ENCODE assay signal across 9 mouse cellular contexts in the genomic region with DNA sequence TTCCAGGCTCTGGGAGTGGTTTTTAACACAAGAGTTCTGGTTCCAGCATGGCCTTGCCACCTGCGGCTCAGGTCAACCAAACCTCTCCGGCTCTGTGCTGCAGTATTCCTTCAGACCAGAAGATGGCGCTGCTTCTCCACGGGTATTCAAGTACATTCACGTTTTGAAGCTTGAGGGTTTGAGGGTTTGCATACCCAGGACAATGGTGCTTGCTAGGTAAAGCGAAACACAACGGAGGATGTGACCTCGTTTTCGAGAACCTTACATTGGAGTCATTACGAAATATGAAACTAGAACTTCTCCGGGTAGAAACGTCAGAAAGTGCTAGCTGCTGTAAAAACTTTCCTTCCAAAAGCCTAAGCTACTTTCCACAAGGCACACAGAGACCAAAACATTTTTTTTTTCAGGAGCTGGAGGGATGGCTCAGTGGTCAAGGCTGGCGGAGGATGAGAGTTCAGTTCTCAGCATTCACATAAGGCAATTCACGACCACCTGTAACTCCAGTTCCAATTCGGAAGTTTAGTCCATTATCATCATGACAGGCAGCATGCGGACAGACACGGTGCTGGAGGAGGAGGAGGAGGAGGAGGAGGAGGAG. TPM values are rescaled to one million over a fixed set of nuclear protein-coding genes. Genes with fewer than 3 reads are reported as not detected.
DNase-seq lines count a peak whose midpoint lies in the region; ATAC-seq and TF ChIP-seq lines count a peak whose summit lies in the region.
"Had no signal": no experiment of that assay in that cellular context is flagged by ENCODE, and none has a peak within 500 bp of the region (broad histone marks: within the 10 kb centered on the region; RNA-seq: fewer than 3 reads in every experiment).

No protein-coding gene starts in this region.

- WGBS in heart, embryonic 15.5 days, result 1% methylated on average over 17 of the region's 17 CpGs
- 1% methylated on average over 17 of the region's 17 CpGs for WGBS in liver, embryonic 15.5 days (ENCODE audit: insufficient replicate concordance)
- 3% methylated on average over 17 of the region's 17 CpGs for WGBS in neural tube, embryonic 12.5 days
- WGBS in stomach, postnatal 0 days, result under 1% methylated on average over 15 of the region's 17 CpGs

- peak overlapping the region; percentile 30 for H3K4me3 ChIP-seq in heart, embryonic 15.5 days
- peak overlapping the region; percentile 25; the same call in 1 of the 2 replicates for H3K4me3 ChIP-seq in liver, embryonic 15.5 days (replicated peaks)
- no peak overlapping the region for H3K4me3 ChIP-seq in neural tube, embryonic 12.5 days
- H3K4me3 ChIP-seq in stomach, postnatal 0 days (ENCODE audit: low read depth, low read length), result peak overlapping the region; percentile 18

- no peaks in the 10 kb centered on the region for H3K9me3 ChIP-seq in heart, embryonic 15.5 days (replicated peaks)
- H3K9me3 ChIP-seq in liver, embryonic 15.5 days (replicated peaks), result no peaks in the 10 kb centered on the region
- no peaks in the 10 kb centered on the region for H3K9me3 ChIP-seq in neural tube, embryonic 12.5 days
- H3K9me3 ChIP-seq in stomach, postnatal 0 days (ENCODE audit: control insufficient read depth, low read length), result no peaks in the 10 kb centered on the region

- no peak overlapping the region for H3K27ac ChIP-seq in heart, embryonic 15.5 days
- no peak overlapping the region for H3K27ac ChIP-seq in liver, embryonic 15.5 days (replicated peaks)
- H3K27ac ChIP-seq in neural tube, embryonic 12.5 days, result no peak overlapping the region
- H3K27ac ChIP-seq in stomach, postnatal 0 days (replicated peaks), result no peak overlapping the region

- H3K4me1 ChIP-seq in heart, embryonic 15.5 days (replicated peaks), result 0 out of 2 replicates have a peak, but pooled peaks cover 8% of the 10 kb centered on the region
- H3K4me1 ChIP-seq in liver, embryonic 15.5 days (replicated peaks), result peaks cover 12% of the 10 kb centered on the region
- H3K4me1 ChIP-seq in neural tube, embryonic 12.5 days, result 0 out of 2 replicates have a peak, but pooled peaks cover 6% of the 10 kb centered on the region
- H3K4me1 ChIP-seq in stomach, postnatal 0 days (replicated peaks; ENCODE audit: control insufficient read depth, insufficient read depth), result no peaks in the 10 kb centered on the region

- H3K36me3 ChIP-seq in heart, embryonic 15.5 days, result no peaks in the 10 kb centered on the region
- H3K36me3 ChIP-seq in liver, embryonic 15.5 days (replicated peaks), result no peaks in the 10 kb centered on the region
- H3K36me3 ChIP-seq in neural tube, embryonic 12.5 days, result no peaks in the 10 kb centered on the region
- no peaks in the 10 kb centered on the region for H3K36me3 ChIP-seq in stomach, postnatal 0 days (ENCODE audit: control insufficient read depth, insufficient read depth, low read length)

- no peak overlapping the region for H3K9ac ChIP-seq in heart, embryonic 15.5 days
- no peak overlapping the region for H3K9ac ChIP-seq in liver, embryonic 15.5 days
- H3K9ac ChIP-seq in neural tube, embryonic 12.5 days, result no peak overlapping the region
- no peak overlapping the region for H3K9ac ChIP-seq in stomach, postnatal 0 days (ENCODE audit: low read length)

- peak overlapping the region; percentile 58 for H3K4me2 ChIP-seq in heart, embryonic 15.5 days
- peak overlapping the region; percentile 60 for H3K4me2 ChIP-seq in liver, embryonic 15.5 days
- peak overlapping the region; percentile 48 for H3K4me2 ChIP-seq in neural tube, embryonic 12.5 days (replicated peaks)
- peak overlapping the region; percentile 42 for H3K4me2 ChIP-seq in stomach, postnatal 0 days (replicated peaks; ENCODE audit: low read depth)

- H3K27me3 ChIP-seq in heart, embryonic 15.5 days, result peaks cover 11% of the 10 kb centered on the region; the same call in 1 of the 2 replicates
- H3K27me3 ChIP-seq in liver, embryonic 15.5 days, result peaks cover 21% of the 10 kb centered on the region
- no peaks in the 10 kb centered on the region for H3K27me3 ChIP-seq in neural tube, embryonic 12.5 days (replicated peaks)
- no peaks in the 10 kb centered on the region for H3K27me3 ChIP-seq in stomach, postnatal 0 days (ENCODE audit: control insufficient read depth, insufficient read depth, low read length)

- peak; percentile 84 to 90 for DNase-seq in CD8-positive naive resting alpha-beta T cell, adult 2 months (ENCODE audit: low read depth in 2 of 2, low spot score in 2 of 2)
- DNase-seq in c-Kit-positive CD71-negative TER-119-negative erythroid progenitor cells, embryonic 14.5 days (ENCODE audit: low read depth), result peak; percentile 80
- DNase-seq in fibroblast of lung, adult 2 months (ENCODE audit: low read depth), result peak; percentile 44
- DNase-seq in kidney, postnatal 14 days, result peak; percentile 88
- DNase-seq in stomach, postnatal 0 days (ENCODE audit: low spot score), result peak; percentile 89

- TF ChIP-seq EP300 in stomach, postnatal 0 days (optimal IDR thresholded peaks at IDR 0.05), result no peak

- TF ChIP-seq CTCF in stomach, postnatal 0 days (IDR thresholded peaks at IDR 0.05; ENCODE audit: low read depth), result peak; percentile 98

- peak; percentile 31; the same call in 1 of the 2 replicates for ATAC-seq in heart, embryonic 15.5 days (replicated peaks; ENCODE audit: insufficient number of reproducible peaks, insufficient read depth, low FRiP score, low read depth)
- ATAC-seq in liver, embryonic 15.5 days (ENCODE audit: insufficient read depth), result no peak
- no peak for ATAC-seq in neural tube, embryonic 12.5 days (ENCODE audit: low FRiP score, low read depth)
- ATAC-seq in stomach, postnatal 0 days (ENCODE audit: low FRiP score, low TSS enrichment), result peak; percentile 61; the same call in 1 of the 2 replicates

RNA-seq across cellular contexts. Expression of gene Dynll2, which starts 19.5 kb away (rescaled TPM):
- polyA plus RNA-seq in heart, embryonic 15.5 days (2015; fragmentation: Nextera tagmentation; extraction: Ambion mirVana), result 23.1 and 24.9 TPM in 2 replicates
- polyA plus RNA-seq in liver, embryonic 15.5 days (2015; fragmentation: Nextera tagmentation; extraction: Ambion mirVana), result 6.6 and 6.9 TPM in 2 replicates
- polyA plus RNA-seq in neural tube, embryonic 12.5 days (2016; fragmentation: Nextera tagmentation; extraction: Ambion mirVana), result 46.3 and 59.8 TPM in 2 replicates
- polyA plus RNA-seq in stomach, postnatal 0 days (2015; fragmentation: Nextera tagmentation; extraction: Ambion mirVana), result 14.7 and 14.8 TPM in 2 replicates

RNA-seq across cellular contexts. Expression of gene Olfr464, which starts 47.0 kb away (rescaled TPM):
- not detected in 2 replicates for polyA plus RNA-seq in heart, embryonic 15.5 days (2015; fragmentation: Nextera tagmentation; extraction: Ambion mirVana)
- not detected in 2 replicates for polyA plus RNA-seq in liver, embryonic 15.5 days (2015; fragmentation: Nextera tagmentation; extraction: Ambion mirVana)
- not detected in 2 replicates for polyA plus RNA-seq in neural tube, embryonic 12.5 days (2016; fragmentation: Nextera tagmentation; extraction: Ambion mirVana)
- polyA plus RNA-seq in stomach, postnatal 0 days (2015; fragmentation: Nextera tagmentation; extraction: Ambion mirVana), result not detected in 2 replicates
- polyA plus RNA-seq: large intestine, adult 2 months had no signal

Comparison
In these comparisons a context has a peak if more than half of its experiments do, and no peak if none do; other contexts are left out.
1. ATAC-seq: peak in heart, embryonic 15.5 days (single experiment) and stomach, postnatal 0 days (single experiment); none in liver, embryonic 15.5 days (single experiment) and neural tube, embryonic 12.5 days (single experiment).
2. Peak in every context shown above with its lines, with median percentiles within 50 percentile points of each other: DNase-seq and H3K4me2 ChIP-seq.